Comparison of ENCODE assay signal across 12 mouse cellular contexts in the genomic region with DNA sequence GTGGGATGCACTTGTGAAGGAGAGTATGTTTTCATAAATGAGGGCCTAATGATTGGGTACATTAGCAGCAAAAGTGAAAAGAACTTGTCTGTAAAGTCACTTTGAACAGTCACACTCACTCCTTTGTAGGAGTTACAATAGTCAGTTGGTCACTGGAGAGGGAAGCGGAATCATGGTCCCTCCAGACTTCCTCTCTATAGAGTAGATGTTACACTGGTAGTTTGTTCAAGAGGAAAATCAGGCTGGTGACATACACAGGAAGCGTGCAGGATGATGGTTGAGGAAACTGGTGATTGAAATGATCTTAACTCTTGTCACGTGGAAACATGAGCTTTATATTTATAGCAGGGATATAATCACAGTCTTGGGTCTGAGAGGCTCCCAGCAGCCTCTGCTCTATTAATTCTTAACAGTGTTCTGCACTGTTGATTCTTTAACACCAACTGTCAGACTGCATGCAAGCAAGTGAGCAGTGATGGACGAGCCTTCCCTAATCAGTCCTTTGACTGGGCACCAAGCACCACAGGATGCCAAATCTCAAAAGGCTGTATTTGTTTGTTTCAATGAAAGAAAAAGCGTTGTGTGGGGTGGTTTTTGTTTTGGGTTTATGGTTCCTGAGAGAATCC. TPM values are rescaled to one million over a fixed set of nuclear protein-coding genes. Genes with fewer than 3 reads are reported as not detected.
DNase-seq lines count a peak whose midpoint lies in the region; ATAC-seq lines count a peak whose summit lies in the region.
"Had no signal": no experiment of that assay in that cellular context is flagged by ENCODE, and none has a peak within 500 bp of the region (broad histone marks: within the 10 kb centered on the region; RNA-seq: fewer than 3 reads in every experiment).

No protein-coding gene starts in this region.

- no peak overlapping the region for H3K9ac ChIP-seq in heart, embryonic 13.5 days
- H3K9ac ChIP-seq in lung, embryonic 16.5 days (ENCODE audit: low read length), result no peak overlapping the region
- H3K9ac ChIP-seq: liver, embryonic 15.5 days had no signal

- no peak overlapping the region for H3K4me2 ChIP-seq in heart, embryonic 13.5 days
- H3K4me2 ChIP-seq in lung, embryonic 16.5 days (ENCODE audit: low read depth, low read length), result no peak overlapping the region
- H3K4me2 ChIP-seq: liver, embryonic 15.5 days had no signal

- 63% methylated on average over 5 of the region's 5 CpGs for WGBS in heart, embryonic 13.5 days
- 59% methylated on average over 5 of the region's 5 CpGs for WGBS in lung, embryonic 16.5 days
- 72% methylated on average over 5 of the region's 5 CpGs for WGBS in macrophage (ENCODE audit: missing documents)

- H3K4me3 ChIP-seq in heart, embryonic 13.5 days, result no peak overlapping the region
- no peak overlapping the region for H3K4me3 ChIP-seq in lung, embryonic 16.5 days (ENCODE audit: low read length)
- no peak overlapping the region for H3K4me3 ChIP-seq in brown adipose tissue, adult 24 weeks (ENCODE audit: insufficient read depth, low read depth, low read length)
- no peak overlapping the region for H3K4me3 ChIP-seq in macrophage (ENCODE audit: inconsistent target)
- H3K4me3 ChIP-seq: layer of hippocampus, adult 2 months; liver, embryonic 15.5 days; myocyte had no signal

- H3K36me3 ChIP-seq in heart, embryonic 13.5 days, result peaks cover 85% of the 10 kb centered on the region
- peaks cover 14% of the 10 kb centered on the region for H3K36me3 ChIP-seq in lung, embryonic 16.5 days (ENCODE audit: control insufficient read depth, insufficient read depth, low read length)
- peaks cover 96% of the 10 kb centered on the region for H3K36me3 ChIP-seq in macrophage (ENCODE audit: inconsistent target)

- H3K27me3 ChIP-seq in heart, embryonic 13.5 days (replicated peaks), result no peaks in the 10 kb centered on the region
- no peaks in the 10 kb centered on the region for H3K27me3 ChIP-seq in lung, embryonic 16.5 days (ENCODE audit: control insufficient read depth, insufficient read depth, low read depth, low read length)
- H3K27me3 ChIP-seq: liver, embryonic 15.5 days had no signal

- peaks cover 2% of the 10 kb centered on the region; the same call in 1 of the 2 replicates for H3K9me3 ChIP-seq in heart, embryonic 13.5 days
- H3K9me3 ChIP-seq in lung, embryonic 16.5 days (ENCODE audit: control insufficient read depth, low read length), result no peaks in the 10 kb centered on the region
- H3K9me3 ChIP-seq: liver, embryonic 15.5 days had no signal

- no peak for ATAC-seq in heart, embryonic 13.5 days (ENCODE audit: extremely low read depth, insufficient number of reproducible peaks, low FRiP score, low TSS enrichment)
- ATAC-seq in lung, embryonic 16.5 days (ENCODE audit: low read depth), result peak; percentile 66

- H3K79me2 ChIP-seq in macrophage (ENCODE audit: inconsistent target), result peaks cover 98% of the 10 kb centered on the region

- peak overlapping the region; percentile 74 for H3K27ac ChIP-seq in heart, embryonic 13.5 days (replicated peaks)
- H3K27ac ChIP-seq in lung, embryonic 16.5 days (ENCODE audit: low read length), result peak overlapping the region; percentile 48
- H3K27ac ChIP-seq in brown adipose tissue, adult 24 weeks (replicated peaks; ENCODE audit: low read depth, low read length), result peak overlapping the region; percentile 23; the same call in 1 of the 2 replicates
- peak overlapping the region; percentile 73 for H3K27ac ChIP-seq in macrophage
- H3K27ac ChIP-seq: layer of hippocampus, adult 2 months; liver, embryonic 15.5 days had no signal

- DNase-seq in heart, adult 9 months (ENCODE audit: low spot score in 2 of 2), result no peak
- DNase-seq in lung, postnatal 14 days, result no peak
- DNase-seq in cerebellum, postnatal 25 days, result no peak
- DNase-seq: cerebellum, adult 9-11 months; thymus, postnatal 36 days had no signal

- H3K4me1 ChIP-seq in heart, embryonic 13.5 days, result peaks cover 29% of the 10 kb centered on the region
- no peaks in the 10 kb centered on the region for H3K4me1 ChIP-seq in lung, embryonic 16.5 days (replicated peaks; ENCODE audit: control insufficient read depth, insufficient read depth, low read length)
- 0 out of 2 replicates have a peak, but pooled peaks cover 2% of the 10 kb centered on the region for H3K4me1 ChIP-seq in brown adipose tissue, adult 24 weeks (ENCODE audit: control insufficient read depth, insufficient read depth, insufficient read length, low read length)
- H3K4me1 ChIP-seq: liver, embryonic 15.5 days had no signal

RNA-seq across cellular contexts. Expression of a gene that starts 24.9 kb away (rescaled TPM):
- 3.8 and 4.2 TPM in 2 replicates for polyA plus RNA-seq in heart, embryonic 13.5 days (2015; fragmentation: Nextera tagmentation; extraction: Ambion mirVana)
- 6.2 TPM in 2 replicates for polyA plus RNA-seq in lung, embryonic 16.5 days (2015; fragmentation: Nextera tagmentation; extraction: Ambion mirVana)
- 1.9 and 2.1 TPM in 2 replicates for polyA plus RNA-seq in brown adipose tissue, adult 24 weeks (2012; ENCODE audit: insufficient read depth, insufficient read length, missing spikeins)
- 100 to 1,000 TPM in 5 of 26 experiments, 10 to 100 TPM in 17, 1 to 10 TPM in 4; 3.6 to 211 (median 40.0) TPM for total RNA-seq in macrophage (2018; cell fraction: chromatin; rRNA removed)
- 1 to 10 TPM in 17 of 26 experiments, under 1 TPM in 9; 0.29 to 7.2 (median 1.5) TPM for total RNA-seq in macrophage (2018; cell fraction: cytosol; rRNA removed)
- 100 to 1,000 TPM in 3 of 26 experiments, 10 to 100 TPM in 23; 10.8 to 159 (median 33.6) TPM for total RNA-seq in macrophage (2018; cell fraction: nucleus; rRNA removed)
- polyA plus RNA-seq in macrophage (2018), result 1.4 to 5.0 TPM (median 2.4 TPM) in 3 replicates

Comparison
In these comparisons a context has a peak if more than half of its experiments do, and no peak if none do; other contexts are left out.
1. H3K27ac ChIP-seq: peak in every context shown above with its lines; median percentile 74 in heart, embryonic 13.5 days; 73 in macrophage; 48 in lung, embryonic 16.5 days; 23 in brown adipose tissue, adult 24 weeks.